Mouse (Mus musculus) cerebellum, adult 11 months (tissue): Measurements from ENCODE around the gene Cab39l.
"Not testable (repeated sequence)": the region's sequence is repeated elsewhere in the genome, so short reads cannot be mapped to it uniquely, and the experiment has no call there.

ENCODE experiments used
- DNase-seq: peaks from one replicate; pipeline ENCODE4 v3.0.0; 2022

Cab39l gene

GRCm38 (mm10) chr14:59440558-59441471 lies at the start of gene Cab39l, which contains the start of gene Setdb2:
Cab39l (plus strand) TSS chr14:59440972.
Setdb2 (minus strand) TSS chr14:59440884.
- DNase-seq = peak; percentile 88

GRCm38 (mm10) chr14:59395281-59395680 lies 45.5 kb upstream of the Cab39l start, which contains the start of gene Phf11c:
Phf11c (minus strand) TSS chr14:59395381.
- DNase-seq = no peak

- DNase-seq = no peak
Measured at GRCm38 (mm10) chr14:59396999-59397398, 43.8 kb upstream of the Cab39l start.

- not testable (repeated sequence) for DNase-seq
Measured at GRCm38 (mm10) chr14:59414979-59415378, 25.8 kb upstream of the Cab39l start.

DNA sequence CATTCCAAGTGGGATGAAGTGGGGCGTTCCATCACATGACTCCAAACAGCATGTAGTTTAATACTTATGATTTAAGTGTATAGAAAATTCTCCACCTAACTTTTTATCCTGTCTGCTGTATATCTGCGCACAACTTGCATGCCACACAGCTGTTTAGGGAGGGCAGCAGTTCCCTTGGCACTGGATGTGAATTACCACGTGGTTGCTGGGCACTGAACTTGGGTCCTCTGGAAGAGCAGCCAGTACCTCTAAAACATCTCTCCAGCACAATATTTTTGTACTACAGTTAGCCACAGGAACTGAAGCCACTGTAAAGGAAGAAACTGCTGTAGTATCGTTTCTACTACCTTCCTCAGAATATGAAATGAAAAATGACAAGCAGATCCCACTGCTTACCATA lies 22.6 kb upstream of the Cab39l start:
- no peak for DNase-seq

- no peak for DNase-seq
Measured at GRCm38 (mm10) chr14:59422912-59423663, 17.7 kb upstream of the Cab39l start.

DNA sequence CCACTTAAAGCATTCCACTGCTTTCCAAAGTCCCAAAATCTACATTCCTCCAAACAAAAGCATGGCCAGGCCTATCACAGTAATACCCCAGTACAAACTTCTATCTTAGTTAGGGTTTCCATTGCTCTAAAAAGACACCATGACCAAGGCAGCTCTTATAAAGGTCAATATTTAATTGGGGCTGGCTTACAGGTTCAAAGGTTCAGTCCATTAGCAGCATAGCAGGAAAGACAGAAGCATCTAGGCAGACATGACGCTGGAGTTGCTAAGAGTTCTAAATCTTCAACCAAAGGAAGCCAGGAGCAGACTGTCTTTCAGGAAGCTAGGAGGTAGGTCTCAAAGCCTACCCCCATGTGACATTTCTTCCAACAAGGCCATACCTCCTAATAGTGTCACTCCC lies 10.2 kb upstream of the Cab39l start:
- DNase-seq = no peak

- no peak for DNase-seq
Measured at GRCm38 (mm10) chr14:59433902-59434301, 6.9 kb upstream of the Cab39l start.

DNA sequence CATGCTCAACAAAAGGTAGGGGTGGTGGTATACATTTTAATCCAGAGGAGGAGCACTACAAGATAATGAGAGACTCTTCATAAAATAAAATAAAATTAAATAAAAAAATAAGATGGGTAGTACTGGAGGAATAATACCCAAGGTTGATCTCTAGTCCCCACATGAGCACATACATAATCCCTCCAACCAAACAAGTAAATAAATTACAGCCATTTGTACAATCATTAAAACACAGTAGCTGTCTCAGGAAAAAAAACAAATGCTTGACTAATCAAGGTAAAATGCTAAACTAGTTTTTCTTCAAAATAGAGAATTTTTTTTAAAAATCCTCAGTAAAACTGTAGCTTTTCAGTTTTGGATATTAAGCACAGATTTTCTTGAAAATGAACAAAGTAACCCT lies 5.6 kb upstream of the Cab39l start:
- no peak for DNase-seq

- no peak for DNase-seq
Measured at GRCm38 (mm10) chr14:59437398-59437797, 3.4 kb upstream of the Cab39l start.

GRCm38 (mm10) chr14:59438505-59438904 lies 2.3 kb upstream of the Cab39l start:
- DNase-seq = no peak

- no peak for DNase-seq
Measured at GRCm38 (mm10) chr14:59440039-59440438, 733 bp upstream of the Cab39l start.

DNA sequence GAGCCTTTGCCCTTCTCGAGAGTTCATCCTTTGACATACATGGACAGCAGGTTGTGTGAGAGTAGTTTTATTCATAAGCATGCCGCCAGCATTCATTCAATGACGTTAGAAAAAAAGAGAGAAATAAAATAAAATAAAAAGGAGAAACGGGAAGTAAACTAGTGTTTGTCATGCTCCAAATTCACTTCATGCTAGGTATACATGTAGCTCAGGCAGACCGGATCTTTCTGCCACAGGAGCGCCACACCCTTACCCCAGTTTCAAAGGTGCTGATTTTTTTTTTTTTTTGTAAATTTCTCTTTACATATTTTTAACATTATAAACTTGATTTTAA lies 667 bp downstream of the Cab39l start:
- DNase-seq = no peak

DNA sequence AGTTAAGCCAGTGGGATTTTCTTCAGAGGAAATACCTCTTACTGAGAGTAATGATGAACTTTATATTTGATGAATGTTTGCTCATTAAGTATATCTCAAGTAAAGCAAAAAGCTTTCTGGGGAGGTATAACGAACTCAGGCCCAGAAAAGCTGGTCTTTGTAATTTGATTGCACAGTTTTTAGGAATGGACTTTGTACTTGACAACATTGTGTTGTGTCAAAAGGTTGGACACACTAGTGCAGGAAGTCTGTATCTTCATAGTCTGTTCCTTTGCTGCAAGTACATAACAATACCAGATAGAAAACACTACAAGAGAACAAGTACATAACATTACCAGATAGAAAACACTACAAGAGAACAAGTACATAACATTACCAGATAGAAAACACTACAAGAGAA lies 4.6 kb downstream of the Cab39l start:
- DNase-seq = no peak

DNA sequence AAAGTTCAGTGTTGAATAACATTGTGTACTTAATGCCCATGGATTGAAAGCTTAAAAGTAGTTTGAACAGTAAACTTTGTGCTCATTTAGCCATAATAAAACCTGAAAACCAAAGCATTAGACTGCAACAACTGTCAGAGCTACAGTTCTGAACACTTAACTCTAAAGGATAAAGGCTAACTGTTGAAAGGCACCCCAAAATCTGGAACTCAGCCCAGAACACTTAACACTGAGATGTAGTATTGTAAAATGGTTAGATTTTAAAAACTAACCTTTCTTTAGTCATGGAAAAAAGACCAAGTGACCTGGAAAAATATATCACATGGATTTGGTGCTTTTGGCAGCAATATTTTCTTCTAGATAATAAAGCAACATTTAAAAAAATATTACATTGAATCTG lies 7.2 kb downstream of the Cab39l start:
- no peak for DNase-seq

DNA sequence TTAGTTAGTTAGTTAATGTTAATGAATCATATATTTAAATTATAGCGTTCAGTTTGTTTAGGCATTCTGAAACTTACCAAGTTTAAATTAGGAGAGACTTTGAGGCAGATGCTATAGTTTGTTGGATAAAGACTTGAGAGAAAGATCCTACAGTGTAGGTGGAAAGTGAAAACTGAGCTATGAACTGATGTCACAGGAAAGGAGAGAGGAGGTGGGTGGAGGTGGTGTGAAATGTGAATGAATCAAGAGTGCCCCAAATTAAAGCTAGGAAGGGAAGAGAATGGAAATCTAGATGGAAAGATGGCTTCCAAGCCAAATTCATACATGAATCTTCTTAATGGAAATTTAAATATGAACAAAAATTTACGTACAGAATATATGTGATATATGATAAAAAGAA lies 25.7 kb downstream of the Cab39l start:
- no peak for DNase-seq

DNA sequence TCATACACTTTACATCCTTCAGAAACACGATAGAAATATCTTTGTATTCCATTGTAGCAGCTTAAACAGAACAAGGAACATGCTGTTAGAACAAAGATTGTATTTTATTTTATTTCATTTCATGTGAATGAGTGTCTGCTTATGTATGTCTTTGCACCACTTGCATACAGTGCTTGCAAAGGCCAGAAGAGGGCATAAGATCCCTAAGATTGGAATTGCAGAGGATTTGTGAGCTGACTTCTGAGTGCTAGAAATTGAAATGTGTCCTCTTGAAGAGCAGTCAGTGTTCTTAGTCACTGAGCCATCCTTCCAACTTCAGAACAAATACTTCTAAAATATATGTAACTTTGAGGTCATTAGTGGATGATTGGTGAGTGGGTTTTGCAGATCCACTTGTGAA lies 27.0 kb downstream of the Cab39l start:
- DNase-seq = no peak

GRCm38 (mm10) chr14:59470781-59471180 lies 30.0 kb downstream of the Cab39l start:
- DNase-seq = no peak

DNA sequence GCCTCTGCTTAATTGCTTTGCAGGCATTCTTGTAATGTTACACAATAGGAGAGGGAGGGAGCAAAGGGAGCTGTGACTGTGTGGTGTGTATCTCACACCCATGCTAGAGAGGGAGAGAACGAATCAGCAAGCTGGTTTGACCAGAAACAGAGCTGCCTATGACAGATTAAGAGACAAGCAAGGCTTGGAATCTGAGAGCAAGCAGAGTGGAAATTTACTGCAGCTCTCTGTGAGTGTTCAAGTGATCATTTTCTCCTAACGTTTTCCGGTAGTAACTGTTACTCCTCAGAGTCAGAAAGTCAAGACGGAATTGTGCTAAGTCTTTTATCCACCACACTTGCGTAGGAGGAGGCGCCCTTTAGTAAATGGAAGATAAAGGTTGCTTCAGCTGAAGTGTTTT lies 37.9 kb downstream of the Cab39l start:
- DNase-seq = no peak

- DNase-seq = no peak
Measured at GRCm38 (mm10) chr14:59485247-59485810, 44.6 kb downstream of the Cab39l start.

DNA sequence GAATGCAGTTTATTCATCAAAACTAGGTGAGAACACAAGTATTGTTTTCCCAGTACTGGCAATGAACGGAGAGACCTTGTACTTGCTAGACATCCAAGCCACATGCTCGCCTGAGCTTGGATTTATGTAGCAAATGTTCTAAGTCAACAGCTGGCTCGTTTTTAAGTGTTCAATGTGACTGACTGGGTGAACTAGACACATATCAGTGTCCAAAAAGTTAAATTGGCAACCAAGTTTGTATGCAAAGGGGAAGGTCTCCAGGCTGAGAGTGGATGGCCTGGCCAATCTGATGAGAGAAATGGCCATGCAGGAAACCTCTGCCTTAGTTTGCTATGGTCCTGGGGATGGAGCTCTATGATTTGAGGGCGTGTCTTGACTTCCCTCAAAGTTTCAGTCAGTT lies 51.6 kb downstream of the Cab39l start:
- no peak for DNase-seq

DNA sequence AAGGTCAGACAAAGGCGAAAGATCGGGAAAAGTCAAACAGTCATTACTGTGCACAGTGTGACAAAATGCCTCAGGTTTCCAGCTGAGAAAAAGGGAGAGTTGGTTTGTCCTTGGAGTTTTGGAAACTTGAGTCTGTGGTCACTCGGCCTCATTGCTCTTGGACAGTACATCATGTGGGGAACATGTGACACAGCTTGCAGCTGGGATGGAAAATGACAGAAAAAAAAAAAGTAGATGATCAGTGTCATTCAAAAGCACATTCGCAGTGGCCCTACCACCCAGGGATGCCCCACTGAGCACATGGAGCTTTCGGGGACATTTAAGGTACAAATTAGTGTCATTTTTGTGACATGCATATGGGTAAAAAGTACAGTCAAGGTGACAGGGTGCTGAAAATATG lies 57.2 kb downstream of the Cab39l start:
- no peak for DNase-seq

DNA sequence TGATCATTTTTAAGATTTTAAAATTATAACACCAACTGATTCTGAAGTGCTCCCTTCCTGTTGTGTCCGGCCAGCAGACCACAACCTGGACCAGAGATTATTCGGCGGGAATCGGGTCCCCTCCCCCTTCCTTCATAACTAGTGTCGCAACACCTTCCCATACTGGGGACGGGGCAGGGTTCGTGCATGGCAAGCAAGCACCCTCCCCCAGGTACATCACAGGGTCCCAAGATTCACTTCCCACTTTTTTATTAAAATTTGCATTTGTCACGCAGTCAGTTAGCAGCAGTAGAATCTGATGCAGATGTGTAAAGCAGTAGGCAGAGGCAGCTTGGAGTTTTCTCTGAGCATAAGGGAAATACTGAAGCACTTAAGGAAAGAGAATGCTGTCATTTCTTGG lies 64.1 kb downstream of the Cab39l start:
- DNase-seq = no peak

GRCm38 (mm10) chr14:59506139-59506538 lies 65.4 kb downstream of the Cab39l start:
- no peak for DNase-seq
